Mouse (Mus musculus): ENCODE measurements around the gene Scgb1b2. TPM values are rescaled to one million over a fixed set of nuclear protein-coding genes. Genes with fewer than 3 reads are reported as not detected.

The Scgb1b2 gene
- not detected in 2 replicates for polyA plus RNA-seq (2015; fragmentation: Nextera tagmentation; extraction: Ambion mirVana)

DNA sequence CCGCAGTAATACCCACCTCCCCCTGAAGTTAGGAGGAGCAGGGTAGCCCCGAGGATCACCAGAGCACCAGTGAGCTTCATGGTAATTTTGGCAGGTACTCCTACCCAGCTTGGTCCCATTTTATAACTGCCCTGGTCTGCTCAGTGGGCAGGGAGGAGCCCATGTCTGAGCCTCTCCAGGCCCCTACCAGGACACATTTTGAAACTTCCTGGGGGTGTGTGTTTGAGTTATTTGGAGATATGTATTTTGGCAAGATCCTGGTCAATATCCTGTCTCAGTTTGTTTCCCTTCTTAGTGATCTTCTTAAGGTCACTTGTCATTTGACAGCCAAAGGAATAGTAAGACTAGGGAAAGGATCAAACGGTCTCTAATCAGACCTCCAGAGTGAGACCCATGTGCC lies at the start of gene Scgb1b2:
Gene Scgb1b2, minus strand, starts transcription at position 101 of the 400 bp plus-strand sequence.
- peaks cover 16% of the 10 kb centered on the region for H3K9me3 ChIP-seq (ENCODE audit: control insufficient read depth, low read length)
- H3K9ac ChIP-seq (replicated peaks; ENCODE audit: low read depth, low read length) = no peak within 1 kb of the TSS
- ATAC-seq = no peak
- WGBS = 81% methylated on average over 3 of the region's 3 CpGs
- no peak within 1 kb of the TSS for H3K27ac ChIP-seq (ENCODE audit: low read length)
- no peaks in the 10 kb centered on the region for H3K27me3 ChIP-seq (replicated peaks; ENCODE audit: control insufficient read depth, insufficient read depth, low read length)
- H3K4me1 ChIP-seq (replicated peaks; ENCODE audit: control insufficient read depth, insufficient read depth, low read length) = no peaks in the 10 kb centered on the region
- H3K4me3 ChIP-seq (replicated peaks; ENCODE audit: low read length) = no peak within 1 kb of the TSS
- no peaks in the 10 kb centered on the region for H3K36me3 ChIP-seq (ENCODE audit: control insufficient read depth, insufficient read depth)
- no peak within 1 kb of the TSS for H3K4me2 ChIP-seq (ENCODE audit: low read length)

DNA sequence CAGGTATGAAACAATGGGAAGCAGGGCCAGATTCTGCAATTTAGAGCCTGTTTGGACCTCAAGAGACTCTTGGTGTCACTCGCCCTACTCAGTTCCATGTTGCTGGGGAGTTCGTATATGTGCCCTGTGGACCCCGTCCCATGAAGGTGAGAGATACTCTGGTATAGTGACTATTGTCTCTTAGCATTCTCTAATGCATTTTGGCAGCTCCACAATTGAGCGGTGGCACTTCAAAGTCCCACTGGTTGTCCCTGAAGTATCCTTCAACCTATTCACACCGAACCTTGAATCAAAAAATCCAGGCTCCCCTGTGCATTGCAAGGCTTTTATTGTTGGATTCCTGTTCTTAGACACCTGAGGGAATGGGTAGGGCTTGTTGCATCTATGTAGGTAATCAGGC lies 1.4 kb downstream of the Scgb1b2 start, which contains the start of gene Scgb2b2:
Gene Scgb2b2, plus strand, starts transcription at position 301 of the 400 bp plus-strand sequence.
- Histone ChIP-seq H3K4me3 (replicated peaks; ENCODE audit: low read length) (no peak within 1 kb of the TSS), H3K27me3 (replicated peaks; ENCODE audit: control insufficient read depth, insufficient read depth, low read length) (no peaks in the 10 kb centered on the region), H3K9me3 (ENCODE audit: control insufficient read depth, low read length) (peaks cover 16% of the 10 kb centered on the region), H3K27ac (ENCODE audit: low read length) (no peak within 1 kb of the TSS), H3K9ac (replicated peaks; ENCODE audit: low read depth, low read length) (no peak within 1 kb of the TSS), H3K4me1 (replicated peaks; ENCODE audit: control insufficient read depth, insufficient read depth, low read length) (no peaks in the 10 kb centered on the region), H3K36me3 (ENCODE audit: control insufficient read depth, insufficient read depth) (no peaks in the 10 kb centered on the region), H3K4me2 (ENCODE audit: low read length) (no peak within 1 kb of the TSS)
- 83% methylated on average over 5 of the region's 5 CpGs for WGBS
- ATAC-seq = no peak

Other genes starting within 250 kb of the Scgb1b2 start
- gene Fxyd5, start 249.3 kb downstream of the Scgb1b2 start, polyA plus RNA-seq (2015; fragmentation: Nextera tagmentation; extraction: Ambion mirVana) = 21.7 and 23.4 TPM in 2 replicates
- gene Fxyd7, start 240.4 kb downstream of the Scgb1b2 start, polyA plus RNA-seq (2015; fragmentation: Nextera tagmentation; extraction: Ambion mirVana) = 51.0 and 95.0 TPM in 2 replicates
- gene Fxyd1, start 234.6 kb downstream of the Scgb1b2 start, polyA plus RNA-seq (2015; fragmentation: Nextera tagmentation; extraction: Ambion mirVana) = 10.7 and 14.5 TPM in 2 replicates
- gene Lgi4, start 232.5 kb downstream of the Scgb1b2 start, polyA plus RNA-seq (2015; fragmentation: Nextera tagmentation; extraction: Ambion mirVana) = 0.20 and 0.24 TPM in 2 replicates
- 0.15 and 0.66 TPM in 2 replicates for gene Fxyd3, start 215.1 kb downstream of the Scgb1b2 start, polyA plus RNA-seq (2015; fragmentation: Nextera tagmentation; extraction: Ambion mirVana)
- gene Hpn, start 176.5 kb downstream of the Scgb1b2 start, polyA plus RNA-seq (2015; fragmentation: Nextera tagmentation; extraction: Ambion mirVana) = 0.88 TPM in 1 of 2 replicates, not detected in the other
- gene Scn1b, start 164.8 kb downstream of the Scgb1b2 start, polyA plus RNA-seq (2015; fragmentation: Nextera tagmentation; extraction: Ambion mirVana) = 4.1 and 5.3 TPM in 2 replicates
- gene Gramd1a, start 135.9 kb downstream of the Scgb1b2 start, polyA plus RNA-seq (2015; fragmentation: Nextera tagmentation; extraction: Ambion mirVana) = 261 and 277 TPM in 2 replicates
- not detected in 2 replicates for gene Scgb2b2, start 1.3 kb downstream of the Scgb1b2 start, polyA plus RNA-seq (2015; fragmentation: Nextera tagmentation; extraction: Ambion mirVana)
- not detected in 2 replicates for gene Scgb2b3, start 70.3 kb upstream of the Scgb1b2 start, polyA plus RNA-seq (2015; fragmentation: Nextera tagmentation; extraction: Ambion mirVana)
- not detected in 2 replicates for gene Scgb1b3, start 83.8 kb upstream of the Scgb1b2 start, polyA plus RNA-seq (2015; fragmentation: Nextera tagmentation; extraction: Ambion mirVana)

Measured in forebrain, embryonic 16.5 days (tissue).